Mouse (Mus musculus) thymus, postnatal 14 days (tissue): ENCODE data around the gene Acsf2.

Experiments
- DNase-seq: peaks from one replicate; pipeline ENCODE4 v3.0.0; 2021

Gene Acsf2

GRCm38 (mm10) chr11:94597319-94597718, 4.4 kb downstream of the Acsf2 start:
- DNase-seq: no peak

DNA sequence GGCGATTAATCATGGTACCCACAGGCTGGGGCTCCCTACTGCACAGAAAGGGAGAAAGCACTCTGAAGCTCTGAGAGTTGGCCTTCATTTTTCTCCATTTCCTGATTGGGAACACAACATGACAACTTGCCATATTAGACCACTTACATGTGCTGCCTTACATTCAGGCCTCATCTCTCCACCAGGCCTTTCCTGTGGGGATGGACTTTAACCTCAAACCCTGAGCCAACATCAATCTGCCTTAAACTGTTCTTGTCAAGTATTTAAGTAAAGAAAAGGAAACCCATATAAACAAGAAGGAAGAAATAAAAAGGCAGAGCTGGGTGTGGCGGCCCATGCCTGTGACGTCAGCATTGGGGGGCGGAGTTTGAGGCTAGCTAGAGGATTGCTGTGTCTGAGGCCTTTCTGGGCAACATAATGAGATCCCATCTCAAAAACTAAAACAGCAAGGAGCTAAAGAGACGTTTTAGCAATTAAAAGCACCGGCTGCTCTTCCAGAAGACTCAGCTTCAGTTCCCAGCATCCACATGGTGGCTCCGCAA, 5.3 kb downstream of the Acsf2 start:
- DNase-seq: peak; percentile 55

DNA sequence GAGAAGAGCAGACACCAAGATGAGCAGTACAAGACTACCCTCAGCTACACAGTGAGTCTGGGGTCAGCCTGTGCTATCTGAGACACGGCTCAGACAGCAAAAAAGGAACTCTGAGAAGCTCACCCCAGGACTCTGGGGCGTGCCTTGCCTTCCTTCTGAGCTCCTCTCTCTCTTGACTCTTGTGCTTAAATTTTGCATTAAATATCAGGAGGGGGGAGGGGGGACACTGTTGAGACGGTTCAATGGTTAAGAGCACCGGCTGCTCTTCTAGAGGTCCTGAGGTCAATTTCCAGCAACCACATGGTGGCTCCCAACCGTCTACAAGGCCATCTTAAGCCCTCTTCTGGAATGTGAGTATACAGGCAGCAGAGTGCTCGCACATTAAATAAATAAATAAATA, 14.2 kb downstream of the Acsf2 start:
- DNase-seq: no peak

GRCm38 (mm10) chr11:94585091-94585490, 16.6 kb downstream of the Acsf2 start:
- DNase-seq: no peak

DNA sequence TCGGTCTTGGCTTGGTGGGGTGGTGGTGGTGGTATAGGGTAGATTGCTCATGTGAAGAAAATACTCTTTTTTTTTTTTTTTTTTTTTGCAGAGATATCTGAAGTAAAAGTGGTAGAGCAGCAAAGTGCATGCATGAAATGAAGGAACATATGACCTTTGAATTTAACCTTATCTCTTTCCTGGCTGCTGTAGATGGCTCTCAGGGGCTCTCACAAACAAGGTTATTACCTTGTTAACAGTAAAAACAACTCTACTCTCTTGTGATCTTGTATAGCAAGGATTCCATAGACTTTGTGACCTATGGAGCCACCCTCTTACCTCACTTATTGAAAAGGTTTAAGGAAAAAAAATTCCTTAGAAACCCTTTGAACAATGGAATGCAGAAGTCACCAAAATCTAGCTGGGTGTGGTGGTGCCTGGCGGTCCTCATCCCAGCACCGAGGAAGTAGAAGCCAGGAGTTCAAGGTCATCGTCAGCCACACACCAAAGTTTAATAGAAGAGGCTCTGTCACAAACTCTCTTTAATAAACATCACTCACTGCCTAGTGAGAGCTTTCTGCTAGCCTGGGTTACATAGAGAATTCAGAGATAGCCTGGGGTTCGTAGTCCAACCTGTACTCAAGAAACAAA, 21.4 kb downstream of the Acsf2 start:
- no peak for DNase-seq

DNA sequence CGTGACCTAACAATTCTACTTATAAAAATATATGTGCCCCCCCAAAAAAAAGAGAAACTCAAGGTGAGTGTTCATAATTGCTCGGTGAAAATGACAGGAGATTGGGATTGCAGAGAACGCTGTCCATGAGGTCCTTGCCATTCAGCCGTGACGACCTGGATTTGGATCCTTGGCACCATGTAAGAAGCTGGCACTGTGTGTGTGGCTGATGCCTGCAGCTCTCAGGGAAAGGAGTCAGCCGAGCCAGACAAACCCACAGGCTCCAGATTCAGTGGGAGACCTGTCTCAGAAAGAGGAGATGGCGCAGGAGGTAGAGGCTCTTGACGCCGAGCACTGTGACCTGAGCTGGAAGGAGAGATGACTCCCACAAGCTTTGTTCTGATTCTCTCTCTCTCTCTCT, 25.3 kb downstream of the Acsf2 start:
- DNase-seq: no peak

- DNase-seq: no peak
Measured at GRCm38 (mm10) chr11:94575036-94575435, 26.6 kb downstream of the Acsf2 start.

DNA sequence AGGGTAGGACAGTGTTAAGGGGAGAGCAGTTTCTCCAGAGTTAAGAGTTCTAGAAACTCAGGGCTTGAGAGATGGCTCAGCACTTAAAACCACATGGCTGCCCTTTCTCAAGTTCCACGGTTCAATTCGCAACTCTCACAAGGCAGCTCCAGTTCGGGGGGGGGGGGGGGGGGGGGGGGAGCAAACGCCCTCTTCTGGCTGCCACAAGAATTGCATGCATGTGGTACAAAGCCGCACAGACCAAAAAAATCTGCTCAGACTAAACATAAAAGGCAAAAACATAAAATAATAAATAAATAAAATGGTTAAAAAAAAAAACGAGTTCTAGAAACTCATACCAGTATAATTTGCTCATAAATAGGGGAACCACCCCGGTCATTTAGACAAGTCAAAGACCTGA, 27.1 kb downstream of the Acsf2 start:
- DNase-seq: no peak

DNA sequence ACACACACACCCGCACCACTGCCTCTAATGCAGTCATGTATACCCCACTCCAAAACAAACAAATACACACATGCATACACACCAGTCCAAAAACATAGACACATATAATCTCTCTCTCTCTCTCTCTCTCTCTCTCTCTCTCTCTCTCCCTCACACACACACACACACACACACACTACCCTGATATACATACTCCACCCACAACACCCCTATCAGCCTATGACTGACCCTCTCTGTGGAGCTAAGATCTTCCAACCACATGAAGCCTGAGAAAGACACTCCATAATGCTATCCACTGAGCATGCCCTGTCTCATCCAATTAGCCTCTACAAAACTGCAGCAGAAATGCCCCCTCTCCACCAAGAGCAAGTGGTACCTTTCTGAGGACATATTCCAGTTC, 29.8 kb downstream of the Acsf2 start:
- no peak for DNase-seq

DNA sequence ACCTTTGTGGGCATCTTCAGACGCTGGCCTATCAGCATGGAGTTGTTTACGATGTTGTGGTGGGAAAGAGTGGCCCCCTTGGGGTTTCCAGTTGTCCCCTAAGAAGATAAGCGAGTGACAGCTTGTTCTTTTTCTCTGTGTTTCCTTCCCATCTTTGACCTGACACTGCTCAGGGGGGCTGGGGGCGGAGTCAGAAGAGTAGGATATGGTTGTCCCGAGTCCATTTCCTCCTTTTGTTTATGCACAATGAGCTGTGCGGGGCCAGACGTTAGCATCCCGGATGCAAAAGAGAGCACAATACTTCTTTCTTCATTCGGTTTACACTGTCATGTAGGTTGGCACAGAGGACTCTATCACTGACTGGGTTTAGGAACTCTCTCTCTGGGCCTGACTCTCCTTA, 31.1 kb downstream of the Acsf2 start:
- DNase-seq: peak; percentile 82

- no peak for DNase-seq
Measured at GRCm38 (mm10) chr11:94567326-94567725, 34.3 kb downstream of the Acsf2 start.

DNA sequence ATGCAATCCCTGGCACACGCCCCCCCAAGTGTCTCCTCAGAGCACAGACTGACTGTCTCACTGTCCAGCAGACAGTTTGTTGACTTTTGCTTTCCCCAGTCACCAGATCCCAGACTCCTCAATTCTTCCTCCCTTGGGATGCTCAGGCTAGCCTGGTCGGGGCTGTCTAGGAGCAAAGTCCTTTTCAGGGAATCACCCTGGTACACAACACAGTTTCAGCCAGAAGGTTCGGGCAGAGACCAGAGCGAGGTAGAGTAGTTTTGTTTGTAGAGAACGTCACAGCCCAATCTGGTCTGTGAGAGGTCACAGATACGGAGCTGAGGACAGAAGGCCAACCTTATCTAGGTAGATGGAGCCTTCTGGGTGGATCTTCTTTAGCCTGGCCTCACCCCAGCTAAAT, 35.1 kb downstream of the Acsf2 start:
- DNase-seq: no peak

GRCm38 (mm10) chr11:94565151-94565479, 36.6 kb downstream of the Acsf2 start:
- peak; percentile 36 for DNase-seq

DNA sequence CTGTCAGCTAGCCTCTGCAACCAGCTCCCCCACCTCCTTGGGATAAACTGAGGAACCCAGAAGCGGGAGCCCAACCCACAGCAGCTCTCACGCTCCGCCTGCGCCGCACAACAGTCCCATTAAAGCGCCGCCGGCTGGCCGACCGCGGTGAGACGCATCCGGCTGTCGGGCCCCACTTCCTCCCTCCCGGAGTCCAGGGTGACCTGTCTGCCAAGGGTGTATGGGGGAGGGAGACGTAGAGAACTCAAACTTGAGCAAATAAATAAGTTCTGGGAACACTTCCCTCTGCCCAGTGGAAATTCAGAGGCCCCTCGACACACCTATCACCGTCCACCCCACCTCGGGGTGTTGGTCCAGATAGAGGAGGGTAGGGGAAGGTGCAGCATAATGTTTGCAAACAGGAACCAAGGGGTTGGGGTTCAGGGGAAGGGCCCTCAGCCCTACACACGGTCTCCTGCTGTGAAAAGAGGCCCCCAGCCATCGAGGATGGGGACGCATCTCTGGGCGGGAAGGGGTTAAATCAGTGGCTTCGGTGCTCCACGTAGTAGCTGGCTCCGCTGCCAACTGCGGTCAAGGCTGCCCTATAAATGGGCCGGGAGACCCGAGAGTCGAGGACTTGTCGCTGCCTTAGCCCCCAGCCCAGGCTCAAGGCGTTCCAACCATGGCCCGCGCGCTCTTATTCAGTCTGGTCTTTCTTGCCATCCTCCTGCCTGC, 37.1 kb downstream of the Acsf2 start, which contains the start of gene Chad:
TSS of gene Chad (plus strand) at position 611 of the 714 bp plus-strand sequence.
- DNase-seq: peak; percentile 50

DNA sequence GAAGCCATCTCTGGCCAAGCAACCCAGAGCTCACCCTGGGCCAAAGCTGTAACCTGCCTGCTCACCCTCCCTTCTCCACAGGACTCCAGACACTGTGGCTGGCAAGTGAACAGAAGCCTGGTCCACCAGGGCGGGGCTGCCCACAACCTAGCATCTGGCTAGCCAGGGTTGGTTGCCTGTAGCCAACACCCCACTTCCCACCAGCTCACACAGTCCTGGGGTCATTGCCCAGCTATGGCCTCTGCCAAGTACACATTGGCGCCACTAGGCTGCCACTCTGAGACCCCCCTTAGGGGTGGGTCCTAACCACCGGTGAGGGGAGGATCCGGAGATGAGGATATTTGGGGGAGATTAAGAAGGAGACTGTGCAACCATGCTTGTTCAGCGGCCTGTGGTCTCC, 37.9 kb downstream of the Acsf2 start:
- DNase-seq: no peak

DNA sequence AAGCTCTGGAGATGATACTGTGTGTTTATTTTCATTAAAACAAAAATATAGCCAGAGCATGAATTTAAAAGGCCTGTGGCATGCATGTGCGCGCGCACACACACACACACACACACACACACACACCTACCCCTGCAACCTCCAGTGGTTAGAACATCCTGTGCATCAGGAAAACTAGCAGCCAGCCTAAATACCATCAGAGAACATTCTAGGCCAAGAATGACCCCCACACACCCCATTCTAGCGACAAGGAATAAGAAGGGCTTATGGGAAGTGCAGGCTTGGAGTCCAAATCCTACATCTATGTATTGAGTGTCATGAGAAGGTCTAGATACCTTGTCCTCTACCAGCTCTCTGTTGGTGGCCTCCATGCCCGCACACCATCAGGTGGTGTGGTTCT, 38.3 kb downstream of the Acsf2 start:
- no peak for DNase-seq

DNA sequence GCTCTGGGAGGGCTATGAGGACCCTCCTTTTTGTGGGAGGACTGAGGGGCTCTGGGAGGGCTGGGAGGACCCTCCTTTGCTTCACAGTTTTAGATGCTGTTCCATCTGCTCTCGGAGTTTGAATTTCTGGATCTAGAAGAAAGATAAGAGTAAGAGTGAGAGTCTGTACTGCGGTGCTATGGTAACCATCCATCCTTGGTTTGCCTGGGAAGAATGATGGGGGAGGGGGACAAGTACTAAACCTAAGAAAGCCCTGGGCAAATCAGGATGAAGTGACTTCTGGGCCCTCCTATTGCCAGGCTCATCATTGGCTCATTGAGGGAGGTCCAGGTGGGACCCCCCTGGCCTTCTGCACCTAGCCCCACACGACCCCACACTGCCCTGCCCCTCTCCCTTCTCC, 43.4 kb downstream of the Acsf2 start:
- no peak for DNase-seq

GRCm38 (mm10) chr11:94550442-94550744, 51.3 kb downstream of the Acsf2 start:
- DNase-seq: no peak

DNA sequence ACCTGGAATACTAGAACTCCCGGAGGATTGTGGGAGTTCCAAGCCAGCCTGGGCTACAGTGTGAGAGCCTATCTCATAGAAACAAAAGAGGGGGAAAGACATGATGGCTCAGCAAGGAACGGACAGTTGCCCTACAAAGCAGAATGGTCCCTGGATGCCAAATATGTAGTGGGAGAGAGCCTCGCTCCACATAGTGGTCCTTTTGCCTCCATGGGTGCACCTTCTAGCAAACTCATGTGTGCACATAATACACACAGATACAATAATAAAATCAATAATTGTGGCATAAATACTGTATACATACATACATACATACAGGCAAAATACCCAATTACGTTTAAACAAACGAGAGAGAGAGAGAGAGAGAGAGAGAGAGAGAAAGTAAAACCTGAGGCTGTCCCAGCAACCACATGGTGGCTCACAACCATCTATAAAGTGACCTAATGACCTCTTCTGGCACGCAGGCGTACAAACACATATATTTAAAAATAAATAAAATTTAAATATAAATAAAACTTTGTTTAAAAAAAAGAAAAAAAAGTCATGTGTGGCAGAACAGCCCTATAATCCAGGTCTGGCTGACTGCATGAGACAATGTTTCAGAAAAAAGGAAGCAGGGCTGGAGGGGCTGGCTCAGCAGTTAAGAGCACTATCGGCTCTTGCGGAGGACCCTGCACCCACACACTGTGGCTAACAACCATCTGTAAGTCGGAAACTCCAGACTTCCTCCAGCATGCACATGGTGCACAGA, 51.8 kb downstream of the Acsf2 start:
- DNase-seq: no peak

GRCm38 (mm10) chr11:94548888-94549690, 52.6 kb downstream of the Acsf2 start, which contains the start of gene Rsad1:
Gene Rsad1 (minus strand): TSS chr11:94549255.
- peak; percentile 93 for DNase-seq

- peak; percentile 44 for DNase-seq
Measured at GRCm38 (mm10) chr11:94548041-94548784, 53.5 kb downstream of the Acsf2 start.

DNA sequence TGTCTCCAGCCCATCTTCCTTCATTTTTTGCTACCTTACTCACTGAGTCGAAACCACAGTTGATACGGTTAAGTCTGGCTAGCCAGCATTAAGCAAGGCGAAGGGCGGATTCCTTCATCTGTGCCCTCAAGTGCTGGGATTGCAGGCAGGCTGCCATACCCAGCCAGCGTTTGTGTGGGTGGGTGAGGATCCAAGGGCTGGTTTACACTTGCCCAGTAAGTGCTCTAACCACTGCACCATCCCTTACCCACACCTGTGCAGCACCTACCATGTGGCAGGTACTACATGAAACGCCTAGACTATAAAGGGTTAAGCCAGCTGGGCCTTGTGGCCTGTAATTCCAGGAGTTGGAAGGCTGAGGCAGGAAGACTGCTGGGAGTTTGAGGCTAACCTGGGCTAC, 54.4 kb downstream of the Acsf2 start:
- no peak for DNase-seq
